Mouse (Mus musculus) midbrain, postnatal 0 days (tissue): ENCODE measurements at regions not wholly inside any gene's neighbourhood (a gene's known extent, or its start where the extent isn't known, plus 50 kb on each side); places are given as distances from the start of the nearest gene placed in this dataset.

Experiments used
- ATAC-seq: fragments of 200-750 bp; cut with Nextera tagmentation; 2 replicates; pipeline ENCODE4 v1.8.0; 2017; ENCODE audit warnings: moderate number of reproducible peaks, mild to moderate bottlenecking, moderate TSS enrichment, moderate library complexity; ENCODE audit not compliant: low FRiP score
- DNase-seq: peaks from one replicate; pipeline ENCODE4 v3.0.0-alpha.2; 2015; ENCODE audit warnings: low spot score
- H3K27ac ChIP-seq: fragments of 300-500 bp; sonication (generic); 2 replicates; pipeline ENCODE4 v1.5.1; 2014; ENCODE audit warnings: low read depth, mild to moderate bottlenecking, low read length, mixed read lengths
- H3K27me3 ChIP-seq: fragments of 300-500 bp; sonication (generic); 2 replicates; pipeline ENCODE4 v1.6.1; 2014; ENCODE audit warnings: low read length, control low read depth, mixed read lengths; ENCODE audit not compliant: insufficient read depth
- H3K36me3 ChIP-seq: fragments of 300-500 bp; sonication (generic); 2 replicates; pipeline ENCODE4 v1.6.1; 2014; ENCODE audit warnings: low read length, control low read depth, mixed read lengths; ENCODE audit not compliant: insufficient read depth
- H3K4me1 ChIP-seq: fragments of 300-500 bp; sonication (generic); 2 replicates; pipeline ENCODE4 v1.6.1; 2014; ENCODE audit warnings: mild to moderate bottlenecking, control low read depth, antibody characterized with exemption, low read length, mixed read lengths; ENCODE audit not compliant: insufficient read depth
- H3K4me2 ChIP-seq: fragments of 300-500 bp; sonication (generic); 2 replicates; pipeline ENCODE4 v1.6.1; 2014; ENCODE audit warnings: low read depth, mild to moderate bottlenecking, low read length, mixed read lengths; ENCODE audit not compliant: poor library complexity, severe bottlenecking
- H3K4me3 ChIP-seq: fragments of 300-500 bp; sonication (generic); 2 replicates; pipeline ENCODE4 v1.5.1; 2014; ENCODE audit warnings: low read depth, mild to moderate bottlenecking, low read length, moderate library complexity
- H3K9ac ChIP-seq: fragments of 300-500 bp; sonication (generic); replicated peaks from 2 replicates; pipeline ENCODE4 v1.6.1; 2014; ENCODE audit warnings: mild to moderate bottlenecking, low read length, moderate library complexity, mixed read lengths; ENCODE audit not compliant: poor library complexity, severe bottlenecking
- H3K9me3 ChIP-seq: fragments of 300-500 bp; sonication (generic); 2 replicates; pipeline ENCODE4 v1.6.1; 2016; ENCODE audit warnings: low read length, control low read depth
- CTCF ChIP-seq: IDR thresholded peaks from 2 replicates; pipeline ENCODE4 v1.5.1; 2016; ENCODE audit warnings: antibody characterized with exemption, mild to moderate bottlenecking
- WGBS: fragments of 180-500 bp; shearing (Covaris S2); extraction: QIAGEN DNeasy Blood & Tissue Kit; methylation state at CpG from one replicate; pipeline ENCODE4 v1.1.7; 2014; 5-methylcytosine and 5-hydroxymethylcytosine counted together

DNA sequence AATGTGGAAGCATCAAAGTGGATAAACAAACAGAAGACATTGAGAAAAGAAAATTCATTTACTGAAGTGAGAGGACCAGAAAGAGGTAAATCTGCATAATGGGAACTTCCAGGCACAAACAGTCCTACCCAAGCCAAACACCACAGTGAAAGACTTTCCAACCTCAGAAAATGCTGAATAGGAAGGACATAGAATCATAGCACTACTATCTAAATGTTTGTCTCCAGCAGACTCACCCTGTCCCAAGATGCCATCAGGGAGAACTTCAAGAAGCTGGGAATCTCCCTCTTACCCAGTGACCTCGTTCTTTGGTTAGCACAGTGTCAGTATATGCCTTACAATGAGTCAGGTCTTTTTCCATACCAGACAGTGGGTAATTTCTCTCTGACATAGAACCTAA, 783.4 kb downstream of the Stpg2 start:
- 72% methylated on average over 1 of the region's 1 CpGs for WGBS
- no peaks in the 10 kb centered on the region for H3K36me3 ChIP-seq
- no peaks in the 10 kb centered on the region for H3K4me1 ChIP-seq
- no peaks in the 10 kb centered on the region for H3K27me3 ChIP-seq
- no peak for TF ChIP-seq CTCF
- H3K9ac ChIP-seq: no peak overlapping the region
- H3K4me2 ChIP-seq: no peak overlapping the region
- no peak overlapping the region for H3K27ac ChIP-seq
- no peak overlapping the region for H3K4me3 ChIP-seq
- no peak for DNase-seq
- no peaks in the 10 kb centered on the region for H3K9me3 ChIP-seq
- ATAC-seq: no peak

DNA sequence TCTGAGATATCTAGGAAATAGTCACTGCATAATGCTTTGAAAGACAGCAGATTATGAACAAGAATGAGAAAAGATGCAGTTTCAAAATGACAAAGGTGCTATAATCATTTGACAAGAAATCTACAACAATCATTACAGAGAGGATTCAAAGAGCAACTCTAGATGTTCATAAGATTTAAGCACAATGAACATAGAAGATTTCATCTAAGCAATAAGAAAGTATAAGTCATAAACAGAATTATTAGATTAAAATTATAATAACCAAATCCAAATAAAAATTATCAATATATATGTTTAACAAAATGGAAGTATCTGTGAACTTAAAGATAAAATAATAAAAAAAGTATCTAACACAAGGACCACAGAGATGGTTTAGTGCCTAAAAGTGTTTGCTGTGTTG, 783.9 kb downstream of the Stpg2 start:
- DNase-seq (no peak), ATAC-seq (no peak)
- TF ChIP-seq CTCF: no peak

DNA sequence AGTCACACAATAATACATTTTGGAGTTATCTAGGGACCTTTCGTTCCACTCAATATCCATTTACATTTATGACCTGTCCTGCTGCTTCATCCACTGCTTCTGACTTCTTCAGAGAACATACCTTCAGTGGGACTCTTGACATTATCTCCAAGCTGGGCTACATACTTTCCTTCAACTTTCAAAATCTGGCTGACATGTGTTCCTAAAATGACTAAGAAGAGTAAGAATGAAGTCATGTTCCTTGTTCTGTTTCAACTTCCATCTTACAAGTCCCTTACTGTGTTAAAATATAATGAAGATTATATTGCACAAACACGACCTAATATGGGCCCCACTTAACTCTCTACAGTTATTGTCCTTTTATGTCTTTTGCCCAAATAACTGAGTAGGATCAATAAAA, 807.0 kb downstream of the Stpg2 start:
- no peaks in the 10 kb centered on the region for H3K9me3 ChIP-seq
- WGBS: 88% methylated on average over 2 of the region's 2 CpGs
- ATAC-seq (no peak), DNase-seq (no peak)
- no peak overlapping the region for H3K27ac ChIP-seq
- no peaks in the 10 kb centered on the region for H3K4me1 ChIP-seq
- no peaks in the 10 kb centered on the region for H3K36me3 ChIP-seq
- H3K27me3 ChIP-seq: no peaks in the 10 kb centered on the region
- no peak for TF ChIP-seq CTCF
- H3K4me2 ChIP-seq: no peak overlapping the region
- no peak overlapping the region for H3K9ac ChIP-seq
- no peak overlapping the region for H3K4me3 ChIP-seq

More for the DNA sequence above, 783.9 kb downstream of the Stpg2 start:
- H3K4me3 ChIP-seq: no peak overlapping the region
- no peaks in the 10 kb centered on the region for H3K4me1 ChIP-seq
- no peak overlapping the region for H3K4me2 ChIP-seq
- no peak overlapping the region for H3K27ac ChIP-seq
- no peak overlapping the region for H3K9ac ChIP-seq
- no peaks in the 10 kb centered on the region for H3K9me3 ChIP-seq
- no peaks in the 10 kb centered on the region for H3K27me3 ChIP-seq
- H3K36me3 ChIP-seq: no peaks in the 10 kb centered on the region

DNA sequence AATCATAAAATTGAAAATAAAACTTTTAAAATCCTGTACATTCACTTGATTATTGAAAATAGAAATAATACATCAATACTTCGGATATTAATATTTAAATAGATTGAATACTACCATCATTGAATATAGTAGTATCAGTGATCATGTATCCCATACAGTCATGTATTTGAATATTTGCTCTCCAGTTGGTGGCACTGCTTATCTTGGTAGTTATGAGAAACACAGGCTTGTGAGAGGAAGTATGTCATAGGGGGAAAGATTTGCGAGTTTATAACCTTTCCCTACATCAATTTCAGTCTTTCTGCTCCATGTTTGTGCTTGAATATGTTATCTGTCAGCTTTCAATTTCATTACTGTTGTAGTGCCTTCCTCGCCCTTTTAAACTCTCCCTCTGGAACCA, 828.6 kb downstream of the Stpg2 start:
- H3K9ac ChIP-seq: no peak overlapping the region
- ATAC-seq (no peak), DNase-seq (no peak)
- H3K27me3 ChIP-seq: no peaks in the 10 kb centered on the region
- H3K4me1 ChIP-seq: no peaks in the 10 kb centered on the region
- no peak for TF ChIP-seq CTCF
- no peak overlapping the region for H3K4me2 ChIP-seq
- WGBS: 83% methylated on average over 3 of the region's 3 CpGs
- H3K36me3 ChIP-seq: no peaks in the 10 kb centered on the region
- H3K4me3 ChIP-seq: no peak overlapping the region
- no peaks in the 10 kb centered on the region for H3K9me3 ChIP-seq
- H3K27ac ChIP-seq: no peak overlapping the region

DNA sequence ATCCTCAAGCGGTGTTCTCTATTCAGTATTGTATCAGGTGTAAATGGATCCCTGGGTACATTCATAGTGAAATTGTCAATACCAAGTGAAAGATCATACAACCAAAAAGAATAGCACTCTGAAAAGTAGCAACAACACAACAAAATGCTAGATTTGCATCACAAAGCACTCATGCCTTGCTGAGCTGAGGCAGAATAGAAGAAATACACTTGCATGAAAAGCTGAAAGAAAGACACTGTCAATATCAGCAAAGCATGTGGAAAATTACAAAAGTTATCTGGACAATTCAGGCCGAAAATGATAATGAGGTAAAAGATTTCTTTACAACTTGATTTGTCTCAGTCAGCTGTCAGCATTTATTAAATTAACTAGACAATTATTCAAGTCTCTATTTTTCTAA, 829.6 kb downstream of the Stpg2 start:
- no peak overlapping the region for H3K4me2 ChIP-seq
- H3K9ac ChIP-seq: no peak overlapping the region
- 44% methylated on average over 2 of the region's 2 CpGs for WGBS
- no peaks in the 10 kb centered on the region for H3K36me3 ChIP-seq
- H3K4me1 ChIP-seq: no peaks in the 10 kb centered on the region
- no peaks in the 10 kb centered on the region for H3K27me3 ChIP-seq
- DNase-seq (no peak), ATAC-seq (no peak)
- H3K9me3 ChIP-seq: no peaks in the 10 kb centered on the region
- TF ChIP-seq CTCF: no peak
- H3K27ac ChIP-seq: no peak overlapping the region
- no peak overlapping the region for H3K4me3 ChIP-seq

GRCm38 (mm10) chr3:140044898-140045297, 839.4 kb downstream of the Stpg2 start:
- H3K9me3 ChIP-seq: no peaks in the 10 kb centered on the region
- no peaks in the 10 kb centered on the region for H3K36me3 ChIP-seq
- TF ChIP-seq CTCF: no peak
- no peaks in the 10 kb centered on the region for H3K27me3 ChIP-seq
- DNase-seq (peak; percentile 42), ATAC-seq (no peak)
- no peak overlapping the region for H3K9ac ChIP-seq
- no peaks in the 10 kb centered on the region for H3K4me1 ChIP-seq
- H3K4me2 ChIP-seq: no peak overlapping the region
- H3K27ac ChIP-seq: no peak overlapping the region
- H3K4me3 ChIP-seq: no peak overlapping the region

GRCm38 (mm10) chr3:140054634-140055033, 849.1 kb downstream of the Stpg2 start:
- Histone ChIP-seq H3K4me3 (no peak overlapping the region), H3K4me2 (no peak overlapping the region), H3K36me3 (no peaks in the 10 kb centered on the region), H3K27me3 (no peaks in the 10 kb centered on the region), H3K9me3 (no peaks in the 10 kb centered on the region), H3K27ac (no peak overlapping the region), H3K9ac (no peak overlapping the region), H3K4me1 (no peaks in the 10 kb centered on the region)
- ATAC-seq (no peak), DNase-seq (no peak)
- 74% methylated on average over 1 of the region's 1 CpGs for WGBS
- TF ChIP-seq CTCF: no peak
